Mouse (Mus musculus) gastrocnemius, adult 18-20 months (tissue): ENCODE results near the gene Srbd1. TPM values are rescaled to one million over a fixed set of nuclear protein-coding genes. Genes with fewer than 3 reads are reported as not detected.

Experiments used
- DNase-seq: peaks from one replicate; pipeline ENCODE4 v3.0.0; 2021; ENCODE audit warnings: low spot score
- total RNA-seq, 2 experiments: library from RNA; stranded (reverse); gene quantifications; 2 replicates each; pipeline ENCODE4 v1.2.3; 2021

Gene Srbd1
- total RNA-seq, 2 experiments from 2014 or later = 5.5 to 5.9 TPM

DNA sequence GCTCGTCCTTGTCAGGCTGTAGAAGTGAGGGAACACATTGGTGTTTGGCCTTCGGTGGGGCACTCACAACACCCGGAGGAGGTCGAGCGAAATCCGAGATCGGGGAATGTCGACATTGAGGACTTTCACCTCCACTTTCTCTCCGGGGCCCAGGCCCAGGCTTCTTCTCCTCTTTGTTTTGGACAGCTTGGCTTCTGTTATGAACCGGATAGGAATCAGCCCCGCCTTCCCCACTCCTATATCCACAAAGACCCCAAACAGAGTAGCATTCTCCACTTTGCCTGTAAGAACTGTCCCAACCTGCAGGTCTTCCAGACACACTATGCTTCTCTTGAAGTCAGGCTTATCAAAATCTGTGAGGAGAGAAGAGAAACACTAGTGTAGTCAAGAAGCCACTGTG, 159.8 kb downstream of the Srbd1 start:
- no peak for DNase-seq

GRCm38 (mm10) chr17:85982271-85982670, 162.7 kb downstream of the Srbd1 start:
- no peak for DNase-seq

DNA sequence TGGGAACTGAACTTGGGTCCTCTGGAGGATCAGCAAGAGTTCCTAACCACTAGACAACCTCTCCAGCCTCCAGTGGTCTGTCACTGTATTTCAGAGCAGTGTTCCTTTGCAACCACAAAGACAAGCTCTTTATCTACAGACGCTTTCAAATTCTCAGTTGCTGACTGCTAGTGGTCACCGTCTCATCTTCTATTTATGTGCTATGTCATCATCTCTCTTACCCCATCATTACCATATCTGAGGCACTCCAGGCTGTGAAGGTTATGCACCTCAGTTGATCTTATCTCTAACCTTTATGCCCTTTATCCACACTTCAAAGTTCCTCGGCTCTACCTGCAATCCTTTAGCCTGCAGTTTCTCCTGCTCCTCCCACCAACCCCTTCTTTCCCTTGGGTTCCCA, 163.1 kb downstream of the Srbd1 start:
- DNase-seq = no peak

DNA sequence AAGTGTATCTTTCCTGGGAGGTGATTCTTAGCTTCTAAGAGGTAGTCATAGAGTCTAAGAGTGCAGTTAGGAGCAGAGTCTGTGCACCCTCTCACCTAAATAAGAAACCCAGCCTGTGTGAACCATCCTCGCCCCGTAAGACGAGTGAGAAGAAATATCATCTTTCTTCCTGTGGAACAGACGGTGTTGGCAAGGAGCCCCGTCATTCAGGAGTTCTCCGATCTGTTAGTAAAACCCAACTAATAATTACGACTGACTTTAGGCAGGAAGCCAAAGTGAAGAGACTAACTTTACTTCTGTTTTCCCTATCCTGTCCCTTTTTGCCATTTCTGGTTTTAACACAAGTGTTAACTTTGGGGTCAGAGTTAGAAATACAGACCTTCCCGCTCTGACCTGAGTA, 166.1 kb downstream of the Srbd1 start:
- DNase-seq = no peak

DNA sequence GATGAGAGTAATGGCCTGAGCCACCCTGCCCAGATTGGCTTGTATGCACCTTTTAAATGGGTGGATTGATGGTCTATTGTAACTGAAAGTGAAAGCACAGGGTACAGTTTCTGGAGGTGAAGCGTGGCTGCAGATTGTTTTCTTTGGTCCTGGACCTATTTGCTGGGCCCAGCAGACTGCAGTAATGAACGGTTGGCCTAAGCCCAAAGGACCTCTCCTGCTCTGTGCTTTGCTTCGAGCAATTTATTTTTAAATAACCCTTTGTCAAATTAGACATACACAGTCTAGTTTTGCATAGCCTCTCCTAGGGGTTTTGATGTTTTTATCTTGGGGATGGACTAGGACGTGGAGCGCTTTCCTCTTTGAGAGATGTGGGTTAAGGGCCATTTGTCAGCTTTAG, 169.9 kb downstream of the Srbd1 start:
- DNase-seq = no peak

DNA sequence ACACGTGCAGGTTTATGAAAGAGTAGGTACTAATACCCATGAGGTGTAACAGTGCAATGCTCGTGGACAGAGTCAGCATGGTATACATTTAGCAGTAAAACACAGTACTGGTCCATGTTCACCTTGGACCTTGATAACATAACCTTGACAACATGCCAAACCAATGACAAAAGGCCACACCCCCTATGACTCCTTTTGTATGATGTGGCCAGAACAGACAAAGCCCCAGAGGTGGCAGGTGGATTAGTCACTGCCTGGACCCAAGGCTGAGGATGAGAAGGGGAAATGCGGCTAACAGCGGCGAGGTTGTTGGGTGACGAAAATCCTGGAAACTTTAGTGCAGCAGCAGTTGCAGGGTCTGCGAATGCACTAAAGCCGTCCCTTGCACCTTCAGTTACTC, 170.4 kb downstream of the Srbd1 start:
- DNase-seq = no peak

DNA sequence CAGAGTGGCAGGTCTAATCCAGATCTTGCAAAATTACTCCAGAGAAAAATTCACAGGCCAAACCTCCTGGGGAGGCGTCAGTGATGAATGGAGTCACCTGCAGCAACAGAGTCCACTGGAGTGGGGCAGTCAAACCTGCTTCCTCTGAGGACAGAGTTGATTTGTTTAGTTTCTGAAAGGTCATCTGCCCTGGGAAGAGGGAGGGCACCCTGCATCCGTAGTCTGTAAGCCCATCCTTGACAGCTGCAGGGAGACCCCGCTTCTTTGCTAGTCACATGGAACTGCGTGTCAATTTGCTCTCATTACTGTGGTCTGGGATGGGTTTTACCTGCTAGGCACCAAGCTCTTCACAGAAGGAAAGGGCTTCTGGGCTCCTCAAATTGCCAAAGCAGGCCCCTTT, 173.9 kb downstream of the Srbd1 start:
- DNase-seq = no peak

DNA sequence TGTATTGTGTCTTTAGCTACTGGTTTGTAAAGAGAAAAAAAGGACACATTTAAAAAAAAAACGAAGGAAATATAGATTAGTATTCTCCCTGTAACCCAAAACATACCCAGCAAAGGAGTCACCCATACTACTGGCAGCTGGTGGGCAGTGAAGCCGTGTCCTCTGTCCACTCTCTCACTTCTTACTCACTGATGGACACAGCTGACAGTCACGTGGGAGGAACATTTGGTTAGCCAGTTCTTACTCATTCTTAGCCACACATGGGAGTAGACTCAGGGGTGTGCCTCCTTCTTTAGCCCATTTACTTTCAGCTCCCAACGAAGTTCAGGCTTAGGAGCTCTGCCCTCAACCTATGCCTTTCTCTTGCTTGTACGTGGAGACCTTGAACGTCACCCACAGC, 183.3 kb downstream of the Srbd1 start:
- DNase-seq = no peak

GRCm38 (mm10) chr17:85951771-85952170, 193.2 kb downstream of the Srbd1 start:
- DNase-seq = no peak

DNA sequence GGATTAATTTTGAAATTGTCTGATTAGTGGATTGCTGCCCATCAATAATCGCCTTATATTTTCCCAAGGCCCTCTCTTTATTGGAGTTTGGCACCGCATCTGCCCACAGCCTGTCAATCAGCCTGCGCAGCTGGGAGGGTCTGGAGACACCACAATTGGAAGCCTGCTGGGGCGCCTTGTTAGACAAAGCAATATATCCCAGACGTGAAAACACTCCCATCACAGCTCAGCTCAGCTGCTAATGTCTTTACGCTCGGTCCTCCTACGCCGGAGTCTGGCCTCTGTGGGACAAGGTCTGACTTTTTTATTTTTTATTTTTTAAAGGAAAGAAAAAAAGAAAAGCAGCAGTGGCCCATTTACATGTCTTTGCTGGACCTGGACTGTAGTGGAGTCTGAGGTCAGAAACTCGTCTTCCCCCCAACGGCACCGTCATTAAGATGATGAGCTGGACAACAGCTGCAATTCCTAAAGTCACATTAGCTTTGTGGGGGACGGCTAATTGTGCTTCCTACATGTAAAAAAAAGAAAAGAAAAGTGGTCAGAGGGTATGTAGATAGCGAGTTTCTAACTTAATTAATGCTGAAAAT, 195.0 kb downstream of the Srbd1 start:
- DNase-seq = no peak

GRCm38 (mm10) chr17:85948911-85949909, 195.8 kb downstream of the Srbd1 start:
- peak; percentile 64 for DNase-seq

DNA sequence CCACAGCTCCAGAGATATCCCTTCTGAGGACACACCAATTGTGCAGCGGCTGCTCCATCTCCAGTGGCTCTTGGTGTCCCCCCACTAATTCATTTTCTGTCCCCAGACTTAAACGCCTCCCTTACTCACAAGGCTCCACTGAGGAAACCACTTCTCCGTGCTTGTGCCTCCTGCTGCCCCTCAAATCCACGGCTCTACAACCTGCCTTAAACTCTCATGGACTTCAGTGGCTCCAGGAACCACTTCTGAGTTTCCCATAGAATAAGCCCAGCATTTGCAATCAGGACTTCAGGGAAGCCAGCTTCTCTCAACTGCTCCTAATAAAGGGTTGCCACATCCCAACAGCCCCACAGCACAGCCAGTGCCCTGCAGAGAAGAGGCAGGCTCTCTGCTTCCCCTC, 200.2 kb downstream of the Srbd1 start:
- no peak for DNase-seq

DNA sequence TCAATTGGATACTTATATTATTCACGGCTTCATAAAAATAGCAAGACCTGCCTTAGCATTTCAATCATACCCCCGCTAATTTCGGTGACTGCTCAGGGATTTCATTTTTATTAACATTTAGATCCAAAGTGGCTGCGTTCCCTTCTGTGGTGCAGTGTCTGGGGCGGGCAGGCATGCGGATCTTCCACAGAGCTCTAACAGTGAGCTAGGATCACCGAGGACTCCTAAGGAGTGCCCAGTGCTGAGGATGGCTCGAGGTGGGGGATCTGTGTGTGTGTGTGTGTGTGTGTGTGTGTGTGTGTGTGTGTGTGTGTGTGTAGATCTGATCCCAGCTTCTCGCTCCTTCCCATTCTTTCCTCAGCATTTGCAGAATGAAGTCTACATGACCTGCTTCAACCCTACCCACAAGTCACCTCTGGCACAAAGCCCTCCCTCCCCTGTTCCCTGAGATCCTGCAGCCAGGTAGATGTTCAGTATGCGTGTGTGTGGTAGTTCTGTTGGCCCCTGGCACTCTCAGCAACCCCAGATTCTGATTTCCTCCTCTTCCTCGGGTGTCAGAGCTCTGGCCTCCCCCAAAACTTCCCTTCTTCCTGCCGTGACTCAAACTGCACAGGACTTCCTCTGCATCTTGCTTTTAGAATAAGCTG, 200.9 kb downstream of the Srbd1 start:
- DNase-seq = no peak

DNA sequence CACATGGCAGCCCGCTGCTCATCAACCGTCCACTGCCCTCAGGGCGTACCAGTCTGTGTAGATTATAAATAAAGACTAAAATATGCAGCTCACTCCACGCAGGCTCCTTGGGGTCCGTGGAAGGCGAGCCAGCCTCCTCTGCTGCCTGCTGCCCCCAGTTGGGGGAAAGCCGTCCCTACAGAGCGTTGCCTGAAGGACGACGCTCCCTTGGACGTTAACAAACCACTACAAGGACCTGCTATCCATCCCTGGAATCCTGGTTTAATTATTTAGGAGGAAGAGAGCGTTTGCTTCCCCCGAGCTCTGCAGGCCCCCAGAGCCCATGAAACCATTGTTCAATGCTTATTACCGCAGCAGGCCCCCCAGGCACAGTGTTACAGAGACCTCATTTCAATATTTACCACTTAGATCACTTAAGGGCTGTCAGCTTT, 201.4 kb downstream of the Srbd1 start:
- no peak for DNase-seq

GRCm38 (mm10) chr17:85943071-85943470, 201.9 kb downstream of the Srbd1 start:
- DNase-seq = no peak

GRCm38 (mm10) chr17:85942123-85942522, 202.9 kb downstream of the Srbd1 start:
- DNase-seq = no peak

DNA sequence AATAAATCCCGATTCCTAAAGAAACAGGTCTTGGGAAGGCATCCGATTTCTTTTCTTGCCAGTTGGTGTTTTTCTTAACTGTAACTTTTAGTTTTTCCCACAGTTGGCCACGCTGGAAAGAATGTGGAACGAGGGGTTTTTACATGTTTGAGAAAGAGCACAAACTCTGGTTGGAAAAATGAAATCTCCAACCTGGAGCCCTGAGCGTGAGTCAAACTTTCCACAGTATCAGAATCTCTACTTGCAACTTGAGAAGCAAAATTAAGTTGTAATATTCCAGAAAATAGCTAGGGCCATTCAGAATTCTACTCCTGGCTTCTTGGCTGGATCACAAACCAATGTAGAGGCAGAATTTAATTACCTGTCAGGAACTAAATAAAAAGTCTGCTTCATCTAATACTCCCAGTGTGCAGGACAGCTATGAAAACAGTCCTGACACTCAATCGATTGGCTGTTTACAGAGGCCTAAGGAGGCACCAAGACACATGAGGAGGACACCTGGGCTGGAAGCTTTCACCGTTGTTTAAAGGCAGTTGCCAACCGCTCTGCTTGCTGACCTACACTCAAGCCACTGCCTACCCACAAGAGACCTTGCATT, 203.7 kb downstream of the Srbd1 start:
- DNase-seq = no peak

DNA sequence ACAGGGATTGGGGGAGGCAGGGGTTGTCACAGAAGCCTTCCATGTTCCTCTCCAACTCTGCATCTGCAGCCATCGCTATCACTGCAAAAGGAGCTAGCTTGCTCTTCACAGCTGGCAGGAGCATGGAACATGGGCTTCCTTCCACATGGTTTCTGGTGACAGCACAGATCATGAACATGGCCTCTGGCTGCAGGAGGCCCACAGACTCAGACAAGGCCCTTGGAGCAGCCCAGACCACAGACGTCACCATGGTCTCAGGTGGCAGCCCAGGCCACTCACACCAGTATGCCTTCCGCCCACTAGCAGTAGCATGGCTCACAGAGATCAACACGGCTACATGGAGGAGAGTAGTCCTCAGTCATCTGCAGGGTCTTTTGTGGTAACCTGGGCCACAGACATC, 207.8 kb downstream of the Srbd1 start:
- peak; percentile 23 for DNase-seq

GRCm38 (mm10) chr17:85935268-85935667, 209.7 kb downstream of the Srbd1 start:
- DNase-seq = no peak
